Mouse (Mus musculus) testis, postnatal 10 days (tissue): ENCODE data around the gene Wdr34.
"Not testable (repeated sequence)": the region's sequence is repeated elsewhere in the genome, so short reads cannot be mapped to it uniquely, and the experiment has no call there.

ENCODE experiments used
- DNase-seq: peaks from one replicate; pipeline ENCODE4 v3.0.0; 2021; ENCODE audit warnings: low spot score

The Wdr34 gene

DNA sequence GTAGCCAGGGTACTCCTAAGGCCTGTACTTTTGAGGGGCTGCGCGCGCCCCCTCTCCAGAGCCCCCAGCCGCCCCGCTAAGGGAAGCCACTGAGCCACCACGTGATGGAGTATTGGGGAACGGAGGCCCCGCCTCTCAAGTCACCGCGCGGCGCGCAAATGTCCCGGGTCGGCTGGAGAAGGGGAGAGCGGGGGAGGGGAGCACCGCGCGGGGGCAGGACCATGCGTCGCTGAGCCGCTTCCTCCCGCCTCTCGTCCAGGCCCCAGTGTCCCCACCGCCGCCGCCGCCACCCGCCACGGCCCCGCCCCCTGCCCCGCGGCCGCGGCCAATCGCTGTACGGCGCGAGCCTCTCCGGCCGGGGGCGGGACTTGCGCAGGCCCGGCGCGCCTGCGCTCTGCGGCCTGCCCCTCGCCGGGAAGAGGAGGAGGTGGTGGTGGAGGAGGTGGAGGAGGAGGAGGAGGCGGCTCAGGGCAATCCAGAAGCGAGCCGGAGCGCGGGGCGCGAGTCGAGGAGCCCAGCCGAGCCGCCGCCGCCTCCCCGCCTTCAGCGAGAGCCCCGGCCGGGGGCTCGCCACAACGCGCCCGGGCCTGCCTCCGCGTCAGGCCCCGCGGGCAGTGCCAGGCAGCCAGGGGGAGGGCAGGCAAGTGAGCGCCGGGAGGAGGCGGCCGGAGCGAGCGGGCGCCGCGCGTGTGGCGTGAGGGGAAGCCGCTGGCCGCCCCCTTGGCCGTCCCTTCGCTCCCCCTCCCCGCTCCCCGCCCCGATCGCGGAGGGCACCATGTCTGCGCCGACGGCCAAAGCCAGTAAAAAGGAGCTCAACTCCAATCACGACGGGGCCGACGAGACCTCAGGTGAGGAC lies 17.6 kb upstream of the Wdr34 start:
- DNase-seq: peak; percentile 97

DNA sequence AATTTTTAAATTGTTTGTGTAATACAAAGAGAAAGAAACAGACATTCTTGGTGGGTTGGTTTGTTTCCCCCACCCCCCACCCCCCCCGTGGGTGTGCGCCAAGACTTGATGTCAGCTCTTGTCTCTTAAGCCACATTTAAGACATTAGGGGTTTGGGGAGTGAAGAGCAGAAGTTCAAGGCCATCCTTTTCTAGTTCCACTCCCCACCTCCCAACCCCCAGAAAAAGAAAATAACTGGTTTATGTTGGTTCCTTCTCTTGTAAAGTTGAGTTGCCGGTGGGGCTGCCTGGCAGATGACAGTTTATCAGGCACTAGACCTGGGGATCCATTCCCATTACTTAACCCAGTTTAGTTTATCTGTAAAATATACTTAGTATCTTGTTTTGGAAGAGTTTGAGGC lies 15.6 kb upstream of the Wdr34 start:
- no peak for DNase-seq

DNA sequence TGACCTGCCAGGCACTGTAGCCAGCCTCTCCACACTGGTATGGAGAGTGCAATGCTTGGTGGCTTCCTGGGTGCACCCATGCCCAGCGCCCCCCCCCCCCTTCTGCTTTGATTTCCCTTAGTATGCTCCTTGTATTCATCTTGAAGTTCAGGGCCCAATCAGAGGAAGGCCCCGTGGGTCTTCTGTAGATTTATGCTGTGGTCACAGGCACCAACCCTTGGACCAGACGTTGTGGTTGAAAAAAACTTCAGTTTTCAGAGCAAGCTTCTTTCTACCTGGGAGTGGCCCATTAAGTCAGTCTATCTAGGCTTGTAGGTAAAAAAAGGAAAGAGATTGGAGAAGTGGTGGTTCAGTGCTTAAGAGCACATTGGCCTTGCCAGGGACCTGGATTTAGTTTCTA lies 15.1 kb upstream of the Wdr34 start:
- no peak for DNase-seq

DNA sequence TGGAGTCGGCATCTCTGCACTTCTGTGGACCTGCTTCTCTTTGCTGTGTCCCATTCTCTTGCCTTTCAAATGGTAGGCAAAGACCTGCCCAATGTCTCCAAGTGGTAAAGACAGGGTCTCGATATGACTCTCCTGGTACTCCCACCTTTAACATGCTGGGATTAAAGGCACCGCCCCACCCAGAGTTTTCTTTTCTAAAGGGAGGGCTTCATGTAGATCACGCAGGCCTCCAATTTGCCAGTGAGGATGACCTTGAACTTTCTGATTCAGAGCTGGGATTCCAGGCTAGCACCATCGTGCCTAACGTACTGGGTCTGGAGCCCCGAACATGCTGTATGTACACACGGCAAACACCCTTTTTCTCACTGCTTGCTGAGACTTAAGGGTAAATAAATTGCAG lies 14.6 kb upstream of the Wdr34 start:
- no peak for DNase-seq

DNA sequence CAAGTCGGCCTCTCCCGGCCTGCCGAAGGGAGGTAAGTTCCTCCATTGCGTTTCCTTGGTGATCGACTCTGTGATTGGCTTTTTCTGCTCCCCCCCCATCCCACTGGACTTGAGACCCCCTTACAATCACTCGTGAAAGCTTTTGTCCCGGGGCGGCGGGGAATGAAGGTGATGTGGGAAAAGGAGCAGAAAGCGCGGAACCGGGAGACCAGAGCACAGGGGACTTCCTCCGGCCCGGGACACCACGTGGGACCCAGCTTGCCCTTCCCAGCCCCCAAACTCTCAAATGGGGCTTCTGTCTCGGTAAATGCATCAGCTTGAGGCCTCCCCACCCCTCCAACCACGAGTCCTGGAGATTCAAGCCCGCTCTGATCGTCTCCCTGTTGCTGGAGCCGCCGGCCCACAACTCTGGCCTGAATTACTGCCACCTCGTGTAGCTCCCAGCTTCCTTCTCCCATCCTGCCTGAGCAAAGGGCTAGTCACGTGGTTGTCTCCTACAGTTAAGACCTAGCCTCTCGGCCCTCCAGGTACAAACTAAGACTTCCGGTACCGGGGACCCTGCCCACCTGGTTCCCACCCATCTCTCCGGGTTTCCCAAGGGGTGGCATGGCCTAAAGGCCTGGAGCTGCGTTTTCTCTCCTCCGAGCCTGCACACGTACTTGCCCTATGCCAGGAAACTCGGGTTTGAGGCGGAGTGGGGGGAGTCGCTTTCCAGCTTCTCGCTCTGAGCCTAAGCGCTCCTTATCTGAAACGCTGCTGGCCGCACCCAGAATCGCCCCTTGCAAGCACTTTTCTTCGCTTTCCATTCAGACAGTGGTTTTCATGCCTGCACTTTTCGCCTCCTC lies 13.8 kb upstream of the Wdr34 start:
- DNase-seq: peak; percentile 73

DNA sequence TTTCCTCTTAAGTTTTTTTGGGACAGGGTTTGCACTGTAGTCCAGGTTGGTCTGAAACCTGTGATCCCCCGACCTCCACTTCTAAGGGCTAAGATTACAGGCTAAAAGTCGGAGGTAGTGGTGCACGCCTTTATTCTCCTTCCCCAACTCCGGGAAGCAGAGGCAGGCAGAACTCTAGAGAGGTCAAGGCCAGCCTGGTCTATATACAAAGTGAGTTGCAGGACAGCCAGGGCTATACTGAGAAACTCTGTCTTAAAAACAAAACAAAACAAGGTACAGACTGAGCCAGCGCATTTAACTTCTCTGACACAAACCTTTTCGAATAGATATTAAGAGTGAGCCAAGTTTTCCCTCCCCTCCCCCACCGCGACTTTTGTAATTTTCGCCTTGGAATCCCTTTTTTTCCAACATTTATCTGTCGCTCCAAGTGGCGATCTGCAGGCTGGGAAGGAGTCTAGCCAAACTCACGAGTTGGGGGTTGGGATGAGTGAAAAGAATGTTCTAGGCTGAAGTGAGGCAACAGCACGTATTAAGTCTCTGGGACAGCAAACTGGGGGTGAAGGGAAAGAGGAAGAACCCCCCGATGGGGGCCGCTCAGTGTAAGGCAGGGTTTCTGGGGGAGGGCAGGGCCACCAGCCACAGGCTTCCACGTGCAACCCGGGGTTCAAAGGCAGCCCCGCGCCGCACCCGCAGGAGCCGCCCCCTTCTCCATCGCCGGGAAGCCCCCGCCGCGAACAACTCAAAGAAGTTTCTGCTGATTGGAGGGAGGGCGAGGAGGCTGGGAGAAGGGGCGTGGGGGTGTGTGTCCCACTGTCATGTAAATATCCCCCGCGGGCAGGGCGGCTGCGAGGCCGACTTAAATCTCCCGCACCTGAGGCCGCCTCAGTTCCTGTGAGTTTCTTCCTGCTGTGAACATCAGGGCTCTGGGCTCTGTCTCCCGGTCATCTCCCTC lies 12.8 kb upstream of the Wdr34 start:
- peak; percentile 81 for DNase-seq

DNA sequence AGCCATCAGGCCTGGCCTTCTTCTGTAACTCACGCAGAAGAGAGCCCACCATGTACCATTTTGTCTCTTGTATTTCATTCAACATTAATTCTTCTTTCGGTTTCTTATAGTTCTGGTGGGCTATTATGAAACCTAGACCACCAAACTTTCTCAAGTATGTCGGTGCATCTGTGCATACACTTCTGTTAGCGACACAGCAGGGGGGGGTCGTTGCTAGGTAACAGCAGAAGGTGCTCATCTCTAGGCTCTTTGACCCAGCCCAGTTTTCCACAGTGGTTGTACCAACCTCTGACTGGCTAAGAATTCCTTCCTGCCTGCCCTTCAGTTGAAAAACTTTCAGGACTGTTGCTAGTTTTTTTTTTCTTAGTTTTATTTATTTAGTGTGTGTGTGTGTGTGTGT lies 9.7 kb upstream of the Wdr34 start:
- DNase-seq: no peak

DNA sequence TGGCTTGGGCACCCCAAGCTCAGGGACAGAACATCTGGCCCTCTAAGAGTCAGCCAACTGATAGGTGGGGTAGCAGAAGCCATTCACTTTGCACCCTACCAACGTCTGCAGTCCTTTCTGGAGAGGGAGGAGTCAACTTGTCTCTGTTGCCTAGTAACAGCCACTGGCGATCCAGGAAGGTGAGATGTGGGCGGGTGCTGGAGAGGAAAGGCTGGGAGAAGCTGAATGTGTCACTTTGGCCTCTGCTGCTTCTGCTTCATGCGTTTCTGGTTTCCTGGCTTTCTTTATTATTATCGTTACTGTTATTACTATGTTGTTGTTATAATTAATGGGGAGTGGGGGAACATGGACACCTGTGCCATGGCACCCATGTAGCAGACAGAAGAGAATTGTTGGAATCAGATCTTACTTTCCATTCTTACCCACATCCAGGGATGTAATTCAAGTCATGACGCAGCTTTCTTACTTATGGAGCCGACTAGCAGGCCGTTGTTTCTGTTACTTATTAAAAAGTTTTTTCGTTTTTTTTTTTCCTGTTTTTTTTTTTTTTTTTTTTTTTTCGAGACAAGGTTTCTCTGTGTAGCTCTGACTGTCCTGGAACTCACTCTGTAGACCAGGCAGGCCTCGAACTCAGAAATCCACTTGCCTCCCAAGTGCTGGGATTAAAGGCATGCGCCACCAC lies 8.7 kb upstream of the Wdr34 start, which contains the start of gene Set:
Gene Set (plus strand): TSS at position 156 of the 682 bp plus-strand sequence.
- DNase-seq: no peak

DNA sequence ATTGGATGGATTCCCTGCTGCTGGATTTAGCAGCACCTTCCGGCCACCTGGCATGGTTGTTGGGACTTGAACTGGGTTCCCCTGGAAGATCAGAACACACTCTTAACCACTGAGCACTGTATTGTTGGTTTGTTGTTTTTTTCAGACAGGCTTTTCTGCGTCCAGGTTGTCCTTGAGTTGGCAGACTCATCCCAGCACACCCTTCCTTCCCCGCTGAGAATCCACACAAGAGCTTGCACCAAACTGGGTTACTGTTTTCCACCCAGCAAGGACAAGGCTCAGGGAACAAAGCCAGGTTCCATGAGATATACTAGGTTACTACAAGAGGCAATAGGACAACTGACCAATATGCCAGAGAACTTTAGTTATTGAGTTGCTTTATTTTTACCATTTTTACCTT lies 8.1 kb upstream of the Wdr34 start:
- no peak for DNase-seq

DNA sequence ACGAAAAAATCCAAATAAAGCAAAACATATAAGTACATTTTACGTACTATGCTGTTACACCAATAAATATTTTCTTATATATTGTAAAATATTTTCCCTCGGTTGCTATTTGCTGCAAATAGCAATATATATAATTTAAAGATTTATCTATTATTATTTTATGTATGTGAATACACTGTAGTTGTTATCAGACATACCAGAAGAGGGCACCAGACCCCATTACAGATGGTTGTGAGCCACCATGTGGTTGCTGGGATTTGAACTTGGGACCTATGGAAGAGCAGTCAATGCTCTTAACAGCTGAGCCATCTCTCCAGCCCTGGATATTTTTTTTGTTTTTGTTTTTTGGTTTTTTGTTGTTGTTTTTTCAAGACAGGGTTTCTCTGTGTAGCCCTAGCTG lies 6.6 kb upstream of the Wdr34 start:
- DNase-seq: not testable (repeated sequence)

DNA sequence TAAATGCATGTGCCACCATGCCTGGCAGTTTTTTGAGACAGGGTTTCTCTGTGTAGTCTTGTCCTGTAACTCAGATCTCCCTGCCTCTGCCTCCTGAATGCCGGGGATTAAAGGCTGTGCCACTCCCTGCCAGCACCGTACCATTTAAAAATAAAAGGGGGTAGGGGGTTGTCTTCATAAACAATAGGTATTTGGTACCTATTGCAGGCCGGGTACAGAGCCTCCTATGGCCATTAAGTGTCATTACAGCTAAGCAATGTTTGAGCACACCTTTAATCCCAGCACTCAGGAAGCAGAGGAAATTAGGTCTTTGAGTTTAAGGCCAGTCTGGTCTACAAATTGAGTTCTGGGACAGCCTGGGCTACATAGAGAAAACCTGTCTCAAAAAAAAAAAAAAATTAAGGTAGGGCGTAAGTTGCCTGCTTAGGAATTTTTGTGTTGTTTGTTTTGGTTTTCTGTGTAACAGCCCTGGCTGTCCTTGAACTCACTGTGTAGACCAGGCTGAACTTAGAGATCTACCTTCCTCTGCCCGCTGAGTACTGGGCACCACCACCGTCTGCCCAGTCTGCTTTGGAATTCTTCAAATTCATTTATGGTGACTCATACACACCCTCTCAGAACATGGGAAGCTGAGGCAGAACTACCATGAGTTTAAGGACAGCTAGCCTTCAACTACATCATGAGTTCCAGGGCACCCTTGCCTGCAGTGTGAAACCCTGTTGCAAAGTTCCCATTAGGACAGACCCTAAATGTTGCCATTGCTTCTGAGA lies 3.5 kb upstream of the Wdr34 start:
- DNase-seq: no peak

DNA sequence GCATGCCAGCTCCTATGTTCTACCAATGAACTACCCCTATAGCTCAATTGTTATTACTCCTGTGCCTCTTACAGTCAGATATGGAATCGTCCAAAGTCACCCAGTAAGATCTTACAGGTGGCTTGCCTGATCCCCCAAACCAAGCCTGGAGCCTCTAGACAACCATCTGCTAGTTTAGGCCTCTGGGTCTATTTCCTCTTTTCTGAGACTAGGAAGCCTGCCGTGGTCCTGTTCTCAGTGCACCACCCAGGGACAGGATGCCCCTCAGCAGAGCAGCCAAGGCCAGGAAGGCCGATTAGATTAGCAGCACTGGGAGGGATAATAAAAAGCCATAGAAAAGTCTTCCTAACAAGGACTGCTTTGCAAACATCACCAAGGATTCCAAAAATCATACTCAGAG lies 1.1 kb upstream of the Wdr34 start:
- no peak for DNase-seq

DNA sequence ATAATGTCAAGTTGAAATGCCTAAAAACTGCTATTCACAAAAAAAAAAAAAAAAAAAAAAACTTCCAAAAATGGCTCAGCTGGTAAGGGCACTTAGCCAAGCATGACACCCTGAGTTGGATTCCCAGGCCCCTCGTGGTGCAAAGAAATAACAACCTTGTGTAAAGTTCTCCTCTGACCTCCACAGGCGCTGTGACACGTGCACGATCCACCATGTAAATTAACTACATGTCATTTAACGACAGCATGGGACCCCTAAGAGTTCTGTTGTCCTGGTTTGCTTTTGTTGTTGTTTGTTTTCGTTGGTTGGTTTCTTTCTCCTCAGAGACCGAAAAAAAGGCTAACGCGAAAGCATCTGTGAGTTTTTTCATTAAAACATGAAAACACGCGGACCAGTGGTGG lies 580 bp downstream of the Wdr34 start:
- no peak for DNase-seq

DNA sequence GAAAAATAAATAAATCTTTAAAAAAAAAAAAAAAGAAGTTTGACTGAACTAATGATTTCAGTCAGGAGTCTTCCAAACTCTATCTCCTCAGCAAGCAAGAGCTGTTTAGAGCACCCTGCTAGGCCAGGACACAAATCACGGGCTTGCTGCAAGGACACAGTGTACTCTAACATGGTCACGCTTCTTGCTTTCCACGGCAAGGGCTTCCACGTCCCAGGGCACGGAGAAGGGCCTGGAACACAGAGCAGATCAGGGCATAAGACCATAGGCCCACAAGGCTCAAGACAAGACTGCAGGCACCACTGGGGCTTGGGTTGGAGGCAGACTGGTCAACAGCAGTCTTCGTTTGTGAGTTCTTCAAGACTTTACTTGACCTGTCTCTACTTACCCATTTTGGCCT lies 1.6 kb downstream of the Wdr34 start:
- no peak for DNase-seq

DNA sequence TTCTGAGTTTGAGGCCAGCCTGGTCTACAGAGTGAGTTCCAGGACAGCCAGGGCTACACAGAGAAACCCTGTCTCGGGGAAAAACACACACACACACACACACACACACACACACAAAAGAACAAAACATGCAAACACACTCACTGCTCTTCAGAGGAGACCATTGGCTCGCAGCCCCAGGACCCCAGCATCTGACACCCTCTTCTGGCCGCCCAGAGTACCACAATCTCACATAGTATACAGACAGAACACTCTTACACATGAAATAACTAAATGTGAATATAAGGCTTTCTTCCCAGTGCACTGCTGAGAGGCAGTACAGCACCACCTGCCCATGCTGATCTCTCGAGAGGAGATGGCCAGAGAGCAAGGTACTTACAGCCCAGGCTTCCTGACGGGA lies 4.1 kb downstream of the Wdr34 start:
- no peak for DNase-seq

DNA sequence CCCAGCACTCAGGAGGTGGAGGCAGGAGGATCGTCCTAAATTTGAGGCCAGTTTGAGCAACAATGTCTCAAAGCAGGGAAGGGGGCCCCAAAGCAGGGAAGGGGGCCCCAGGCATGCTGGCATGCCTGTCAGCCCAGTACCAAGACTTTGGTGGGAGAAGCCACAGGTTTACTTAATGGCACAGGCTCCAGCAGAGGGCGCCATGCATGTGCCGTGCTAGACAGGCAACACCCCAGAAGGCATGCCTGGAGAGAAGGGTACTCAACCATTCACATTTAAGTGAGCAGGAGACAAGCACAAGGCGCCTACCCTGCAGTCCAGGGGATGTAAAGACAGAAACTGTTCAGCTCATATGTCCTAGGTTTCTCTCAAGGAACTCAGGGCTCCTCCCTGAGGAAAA lies 6.2 kb downstream of the Wdr34 start:
- DNase-seq: peak; percentile 93

DNA sequence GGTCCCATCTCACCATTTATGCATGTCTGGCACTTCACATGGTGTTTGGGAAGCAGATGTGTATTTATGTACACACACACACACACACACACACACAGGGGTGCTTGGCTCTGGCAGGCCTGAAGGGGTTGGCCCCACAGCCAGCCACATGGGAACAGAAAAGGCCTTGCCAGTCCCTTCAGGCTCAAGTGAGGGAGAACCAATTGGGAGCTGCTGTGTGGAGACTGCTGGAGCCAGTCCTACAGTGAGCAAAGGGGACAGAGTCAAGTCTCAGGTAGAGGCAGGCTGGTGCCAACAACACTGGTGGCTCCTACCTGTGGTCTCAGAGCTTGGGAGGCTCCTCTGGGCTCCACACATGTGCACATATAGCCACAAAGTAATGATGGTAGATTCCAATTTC lies 9.0 kb downstream of the Wdr34 start:
- DNase-seq: no peak

DNA sequence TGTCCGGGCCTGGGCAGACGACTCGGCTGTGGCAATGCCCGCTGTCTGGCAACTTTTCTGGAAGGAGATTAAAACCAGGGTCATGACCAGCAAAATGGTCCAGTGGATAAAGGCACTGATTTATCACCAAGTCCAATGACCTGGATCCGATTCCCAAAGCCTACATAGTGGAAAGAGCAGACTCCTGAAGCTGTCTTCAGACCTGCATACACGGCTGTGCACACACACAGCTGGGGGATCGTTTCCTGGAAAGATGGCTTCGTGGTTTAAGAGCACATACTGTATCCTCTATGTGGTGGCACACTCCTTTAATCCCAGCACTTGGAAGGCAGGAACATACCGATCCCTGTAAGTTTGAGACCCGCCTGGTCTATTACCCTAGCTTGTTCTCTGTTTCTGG lies 10.3 kb downstream of the Wdr34 start:
- no peak for DNase-seq

DNA sequence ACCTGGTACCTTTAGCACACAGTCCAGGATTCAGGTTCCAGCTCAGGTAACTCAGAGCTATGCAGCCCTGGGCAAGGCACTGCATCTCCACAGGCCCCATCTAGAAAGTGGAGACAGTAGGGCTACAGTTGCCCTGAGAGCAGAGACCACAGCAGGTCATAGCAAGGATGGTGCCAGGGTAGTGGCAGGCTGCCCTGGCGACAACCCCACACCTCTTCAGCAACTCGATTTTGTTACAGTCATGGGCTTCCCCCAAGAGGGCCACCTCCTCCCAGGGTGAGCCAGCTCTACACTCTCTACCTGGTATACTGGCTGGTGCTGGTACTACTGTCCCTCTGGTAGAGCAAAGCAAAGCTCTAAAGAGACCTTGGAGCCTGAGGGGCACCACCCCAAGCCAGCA lies 10.9 kb downstream of the Wdr34 start:
- no peak for DNase-seq

DNA sequence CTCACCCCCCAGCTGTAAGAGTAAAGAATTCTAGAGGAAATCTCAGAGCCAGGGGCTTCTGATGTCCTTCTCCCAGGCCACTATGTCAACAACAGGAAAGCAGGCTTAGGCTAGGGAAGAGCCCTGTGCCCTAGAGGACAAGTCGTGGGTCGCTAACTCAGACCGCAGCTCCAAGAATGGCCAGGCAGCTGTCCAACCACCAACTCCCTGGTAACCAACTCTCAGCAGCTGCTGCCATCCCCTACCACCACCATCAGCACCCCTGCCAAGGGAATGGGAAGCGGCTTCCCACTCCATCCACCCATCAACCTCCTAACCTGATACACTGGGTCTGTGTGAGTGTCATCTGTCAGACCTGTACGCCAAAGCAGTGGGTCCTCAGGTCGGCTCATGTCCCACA lies 15.7 kb downstream of the Wdr34 start:
- peak; percentile 45 for DNase-seq
